Mouse (Mus musculus) hindbrain, embryonic 12.5 days (tissue): ENCODE data around the gene Paqr4. TPM values are rescaled to one million over a fixed set of nuclear protein-coding genes. Genes with fewer than 3 reads are reported as not detected.
"Not testable (repeated sequence)": the region's sequence is repeated elsewhere in the genome, so short reads cannot be mapped to it uniquely, and the experiment has no call there.

Experiments
- ATAC-seq: fragments of 200-750 bp; cut with Nextera tagmentation; 2 replicates; pipeline ENCODE4 v1.8.0; 2017; ENCODE audit warnings: moderate TSS enrichment; ENCODE audit not compliant: low FRiP score
- H3K27ac ChIP-seq: fragments of 300-500 bp; sonication (generic); 2 replicates; pipeline ENCODE4 v1.5.1; 2016; ENCODE audit warnings: mild to moderate bottlenecking
- H3K27me3 ChIP-seq: fragments of 300-500 bp; sonication (generic); 2 replicates; pipeline ENCODE4 v1.6.1; 2016; ENCODE audit warnings: mild to moderate bottlenecking
- H3K36me3 ChIP-seq: fragments of 300-500 bp; sonication (generic); 2 replicates; pipeline ENCODE4 v1.6.1; 2016; ENCODE audit warnings: mild to moderate bottlenecking
- H3K4me1 ChIP-seq: fragments of 300-500 bp; sonication (generic); 2 replicates; pipeline ENCODE4 v1.6.1; 2016
- H3K4me2 ChIP-seq: fragments of 300-500 bp; sonication (generic); replicated peaks from 2 replicates; pipeline ENCODE4 v1.6.1; 2016; ENCODE audit warnings: mild to moderate bottlenecking
- H3K4me3 ChIP-seq: fragments of 300-500 bp; sonication (generic); 2 replicates; pipeline ENCODE4 v1.5.1; 2016; ENCODE audit warnings: mild to moderate bottlenecking
- H3K9ac ChIP-seq: fragments of 300-500 bp; sonication (generic); 2 replicates; pipeline ENCODE4 v1.6.1; 2016; ENCODE audit warnings: mild to moderate bottlenecking, moderate library complexity
- H3K9me3 ChIP-seq: fragments of 300-500 bp; sonication (generic); replicated peaks from 2 replicates; pipeline ENCODE4 v1.6.1; 2016; ENCODE audit warnings: mild to moderate bottlenecking
- whole genome bisulfite sequencing: fragments of 180-500 bp; shearing (Covaris S2); methylation state at CpG from one replicate; pipeline ENCODE4 v1.1.7; 2016; 5-methylcytosine and 5-hydroxymethylcytosine counted together
- polyA plus RNA-seq: library from polyadenylated mRNA; unstranded; fragments of >200 nt; fragmentation: Nextera tagmentation; extraction: Ambion mirVana; gene quantifications from 2 replicates; pipeline ENCODE4 v1.2.1, GENCODE M21; 2016

The Paqr4 gene
- 40.3 and 41.6 TPM in 2 replicates for polyA plus RNA-seq

DNA sequence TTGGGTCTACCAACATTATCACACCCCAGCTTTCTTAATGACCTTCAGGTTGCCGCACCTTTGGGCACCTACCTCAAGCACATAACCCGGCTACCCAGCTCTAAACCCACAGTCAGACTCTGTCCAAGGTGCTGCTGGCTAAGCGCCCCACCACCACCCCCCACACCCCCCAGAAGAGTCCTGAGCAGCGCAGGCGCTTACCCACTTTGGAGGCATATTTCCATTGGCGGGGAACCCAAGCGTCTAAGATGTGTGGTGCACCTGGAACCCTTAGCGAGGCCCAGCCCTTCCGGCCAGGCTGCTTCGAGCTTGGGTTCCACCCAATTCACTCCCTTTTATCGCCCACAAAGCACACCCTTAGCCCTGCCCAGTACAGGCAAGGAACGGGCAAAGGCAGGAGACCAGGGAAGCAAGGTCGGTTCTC, at the start of gene Paqr4:
Gene Paqr4 (minus strand): TSS at position 270 of the 424 bp plus-strand sequence.
- 8% methylated on average over 13 of the region's 13 CpGs for WGBS
- peak within 1 kb of the TSS; percentile 65 for H3K4me3 ChIP-seq
- ATAC-seq = no peak; the same call in 1 of the 2 replicates
- H3K36me3 ChIP-seq = peaks cover 20% of the 10 kb centered on the region
- peak within 1 kb of the TSS; percentile 81 for H3K27ac ChIP-seq
- peak within 1 kb of the TSS; percentile 93 for H3K4me2 ChIP-seq
- no peaks in the 10 kb centered on the region for H3K9me3 ChIP-seq
- H3K27me3 ChIP-seq = peaks cover 61% of the 10 kb centered on the region
- H3K9ac ChIP-seq = peak within 1 kb of the TSS; percentile 80
- peaks cover 38% of the 10 kb centered on the region for H3K4me1 ChIP-seq

DNA sequence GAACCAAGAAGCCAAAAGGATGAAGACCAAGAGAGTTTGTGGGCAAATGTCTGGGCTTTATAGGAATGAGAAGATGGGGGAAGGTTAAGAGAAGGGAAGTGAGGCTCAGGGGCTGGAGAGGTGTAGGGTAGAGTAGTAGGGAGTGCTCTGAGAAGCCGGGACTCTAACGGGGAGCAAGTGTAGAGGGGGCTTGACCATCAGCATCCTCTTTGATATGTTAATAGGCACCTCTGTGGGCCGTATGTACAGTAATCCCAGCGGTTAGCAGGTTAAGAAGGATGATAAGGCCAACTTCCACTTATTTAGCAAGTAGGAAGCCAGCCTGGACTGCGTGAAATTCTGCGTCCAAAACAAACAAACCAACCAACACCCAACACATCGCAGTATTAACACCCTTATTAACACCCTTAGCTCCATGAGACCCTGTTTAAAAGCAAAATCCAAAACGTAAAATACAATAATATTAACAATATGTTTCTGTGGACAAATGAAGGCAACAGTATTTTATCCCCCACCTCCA, 49.1 kb upstream of the Paqr4 start:
- Histone ChIP-seq H3K4me1 (peaks cover 20% of the 10 kb centered on the region), H3K27ac (peak overlapping the region; percentile 87), H3K4me2 (peak overlapping the region; percentile 54), H3K4me3 (peak overlapping the region; percentile 33), H3K9me3 (no peaks in the 10 kb centered on the region), H3K27me3 (no peaks in the 10 kb centered on the region), H3K36me3 (no peaks in the 10 kb centered on the region), H3K9ac (peak overlapping the region; percentile 68)
- ATAC-seq = no peak
- 14% methylated on average over 8 of the region's 8 CpGs for WGBS

DNA sequence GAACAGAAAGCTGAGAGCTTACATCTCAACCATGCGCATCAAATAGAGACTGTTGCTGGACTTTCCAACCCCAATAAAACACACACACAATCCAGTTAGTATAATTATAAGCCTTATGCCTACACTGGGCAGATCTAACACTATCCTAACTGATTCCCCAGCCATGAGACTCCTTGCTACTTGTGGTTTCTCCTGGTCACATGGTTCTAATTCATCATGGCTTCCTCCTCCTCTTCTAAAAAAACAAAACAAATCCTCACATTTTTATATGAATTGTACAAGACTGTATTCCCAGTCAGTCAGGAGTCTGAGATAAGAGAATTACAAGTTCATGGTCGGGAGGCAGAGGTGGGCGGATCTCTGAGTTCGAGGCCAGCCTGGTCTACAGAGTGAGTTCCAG, 48.3 kb upstream of the Paqr4 start:
- H3K36me3 ChIP-seq = no peaks in the 10 kb centered on the region
- H3K4me1 ChIP-seq = peaks cover 20% of the 10 kb centered on the region
- H3K27me3 ChIP-seq = no peaks in the 10 kb centered on the region
- H3K4me2 ChIP-seq = no peak overlapping the region
- WGBS = 93% methylated on average over 4 of the region's 4 CpGs
- H3K27ac ChIP-seq = no peak overlapping the region
- no peak overlapping the region for H3K9ac ChIP-seq
- H3K9me3 ChIP-seq = no peaks in the 10 kb centered on the region
- H3K4me3 ChIP-seq = no peak overlapping the region
- no peak for ATAC-seq

DNA sequence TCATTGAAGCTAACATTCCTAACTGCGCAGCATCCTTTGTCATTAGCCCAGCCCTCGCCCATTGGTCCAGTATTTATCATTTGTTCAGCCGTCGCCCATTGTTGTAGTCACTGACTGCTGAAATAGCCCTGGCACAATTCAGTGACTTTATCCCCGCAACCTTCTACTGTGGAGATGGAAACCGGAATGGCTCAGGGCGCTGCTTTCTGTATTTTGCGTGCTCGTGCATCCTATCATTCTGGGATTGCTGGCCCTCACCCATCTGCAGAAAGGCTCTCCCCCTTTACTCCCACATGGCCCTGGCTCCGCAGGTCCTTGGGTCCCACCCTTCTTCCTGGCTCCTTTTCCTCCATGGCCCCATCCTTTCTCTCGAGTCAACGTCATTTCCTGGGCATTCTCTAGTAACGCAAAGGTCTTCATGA, 45.9 kb upstream of the Paqr4 start:
- ATAC-seq = peak; percentile 58
- H3K27me3 ChIP-seq = no peaks in the 10 kb centered on the region
- H3K4me1 ChIP-seq = peaks cover 17% of the 10 kb centered on the region
- H3K9ac ChIP-seq = peak overlapping the region; percentile 54; the same call in 1 of the 2 replicates
- peak overlapping the region; percentile 76 for H3K4me2 ChIP-seq
- no peaks in the 10 kb centered on the region for H3K36me3 ChIP-seq
- peak overlapping the region; percentile 89 for H3K27ac ChIP-seq
- no peaks in the 10 kb centered on the region for H3K9me3 ChIP-seq
- peak overlapping the region; percentile 59 for H3K4me3 ChIP-seq
- WGBS = 17% methylated on average over 13 of the region's 13 CpGs

DNA sequence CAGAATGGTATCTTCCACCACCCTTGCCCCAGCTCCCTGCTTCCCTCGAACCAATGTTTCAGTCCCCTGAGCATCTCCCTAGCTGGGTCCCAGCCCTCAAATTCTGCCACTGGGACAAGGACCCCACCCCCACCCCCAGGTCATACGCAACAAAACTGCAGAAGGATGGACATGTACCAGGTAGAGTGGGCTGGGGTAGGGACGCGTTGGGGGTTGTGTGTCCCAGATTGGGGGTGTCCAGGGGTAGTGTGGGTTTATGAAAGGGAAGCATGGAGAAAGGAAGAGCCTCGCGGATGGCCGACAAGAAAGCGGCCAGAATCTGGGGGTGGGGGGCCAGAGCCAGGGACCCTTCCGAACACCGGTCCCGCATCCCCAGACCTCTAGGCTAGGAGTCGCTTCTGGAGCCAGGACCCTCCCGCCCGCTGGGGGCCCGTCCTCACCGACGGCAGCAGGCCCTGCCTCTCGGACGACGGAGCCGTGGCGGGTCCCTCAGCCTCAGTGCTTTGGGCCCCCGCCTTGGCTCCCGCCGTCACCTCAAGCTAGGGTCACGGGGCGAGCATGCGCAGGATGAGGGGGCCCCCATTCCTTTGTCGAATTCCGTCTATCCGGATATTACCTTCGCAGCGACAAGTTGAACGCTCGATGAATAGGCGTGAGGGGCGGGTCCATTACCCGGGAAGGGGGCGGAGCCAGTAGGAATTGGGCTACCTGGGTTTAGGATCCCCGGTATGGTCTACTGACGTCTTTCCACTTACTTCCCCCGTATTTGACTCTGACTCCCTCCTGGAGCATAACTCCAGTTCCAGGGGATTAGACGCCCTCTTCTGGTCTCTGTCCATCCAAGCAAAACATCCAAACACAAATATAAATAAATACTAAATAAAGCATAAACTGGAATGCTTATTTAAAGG, 45.1 kb upstream of the Paqr4 start, which contains the start of gene Flywch2:
Gene Flywch2 (minus strand): TSS at position 521 of the 911 bp plus-strand sequence.
- Histone ChIP-seq H3K36me3 (no peaks in the 10 kb centered on the region), H3K4me3 (peak within 1 kb of the TSS; percentile 59), H3K4me2 (peak within 1 kb of the TSS; percentile 76), H3K9me3 (no peaks in the 10 kb centered on the region), H3K4me1 (peaks cover 10% of the 10 kb centered on the region), H3K27ac (peak within 1 kb of the TSS; percentile 89), H3K9ac (peak within 1 kb of the TSS; percentile 81), H3K27me3 (no peaks in the 10 kb centered on the region)
- ATAC-seq = peak; percentile 85
- WGBS = 2% methylated on average over 43 of the region's 43 CpGs

DNA sequence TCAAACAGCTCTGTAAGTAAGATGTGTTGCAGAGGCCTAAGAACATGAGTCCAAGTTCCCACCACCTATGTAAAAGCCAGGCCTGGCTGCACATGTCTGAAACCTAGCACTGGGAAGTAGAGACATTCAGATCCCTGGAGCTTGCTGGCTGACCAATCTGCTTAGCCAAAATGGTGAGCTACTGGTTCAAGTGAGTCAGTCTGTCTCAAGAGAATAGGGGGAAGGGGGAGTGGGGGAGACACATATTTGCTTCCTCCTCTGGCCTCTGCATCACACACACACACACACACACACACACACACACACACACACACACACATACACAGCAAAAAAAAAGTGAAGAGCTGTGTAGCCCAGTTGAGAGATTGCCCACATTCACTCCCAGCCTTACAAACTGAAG, 42.7 kb upstream of the Paqr4 start:
- no peak overlapping the region for H3K27ac ChIP-seq
- H3K27me3 ChIP-seq = no peaks in the 10 kb centered on the region
- ATAC-seq = no peak
- H3K9me3 ChIP-seq = no peaks in the 10 kb centered on the region
- no peaks in the 10 kb centered on the region for H3K36me3 ChIP-seq
- no peak overlapping the region for H3K9ac ChIP-seq
- no peak overlapping the region for H3K4me3 ChIP-seq
- no peak overlapping the region for H3K4me2 ChIP-seq
- H3K4me1 ChIP-seq = no peaks in the 10 kb centered on the region; the same call in 1 of the 2 replicates

DNA sequence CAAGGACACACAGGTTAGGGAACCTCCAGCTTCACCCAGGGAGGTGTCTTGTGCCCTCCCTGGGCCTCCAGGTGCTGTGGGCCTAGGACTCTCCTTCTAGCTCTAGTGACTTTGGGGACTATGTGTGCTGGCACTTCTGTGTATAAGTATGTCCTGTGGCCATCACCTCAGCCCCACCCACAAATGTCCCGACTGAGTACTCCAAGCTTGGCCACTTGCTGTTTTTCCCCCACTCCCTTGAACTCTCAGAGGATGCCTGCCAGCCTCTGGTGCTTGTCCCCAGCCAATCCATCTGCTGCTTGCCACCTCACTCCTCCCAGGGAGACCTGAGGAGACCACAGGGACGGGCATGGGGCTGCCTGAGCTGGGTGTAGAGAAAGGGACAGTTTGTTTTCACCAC, 37.8 kb upstream of the Paqr4 start:
- 68% methylated on average over 2 of the region's 2 CpGs for WGBS
- H3K9me3 ChIP-seq = no peaks in the 10 kb centered on the region
- H3K27ac ChIP-seq = no peak overlapping the region
- peaks cover 4% of the 10 kb centered on the region; the same call in 1 of the 2 replicates for H3K4me1 ChIP-seq
- no peak overlapping the region for H3K4me2 ChIP-seq
- H3K4me3 ChIP-seq = no peak overlapping the region
- ATAC-seq = no peak
- peaks cover 6% of the 10 kb centered on the region; the same call in 1 of the 2 replicates for H3K36me3 ChIP-seq
- H3K9ac ChIP-seq = no peak overlapping the region
- no peaks in the 10 kb centered on the region for H3K27me3 ChIP-seq

DNA sequence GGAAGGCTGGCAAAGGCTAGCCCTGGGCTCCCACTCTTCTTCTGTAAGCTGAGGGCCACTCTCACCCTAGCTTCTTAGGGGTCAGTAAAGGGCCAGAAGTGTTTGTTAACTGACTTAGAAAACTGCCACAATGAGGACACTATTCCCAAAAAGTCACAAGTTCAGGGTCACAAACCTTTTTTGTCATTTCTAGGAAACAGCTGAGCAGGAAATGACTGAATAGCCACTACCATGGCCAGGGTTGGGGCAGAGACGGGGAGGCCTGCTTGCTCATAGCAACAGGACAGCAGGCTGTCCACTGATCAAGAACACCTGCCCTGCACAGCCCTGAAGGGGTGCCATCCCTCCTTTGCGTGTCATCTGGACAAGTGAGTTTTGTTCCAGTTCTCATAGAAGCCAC, 36.5 kb upstream of the Paqr4 start:
- Histone ChIP-seq H3K4me3 (no peak overlapping the region), H3K36me3 (peaks cover 6% of the 10 kb centered on the region; the same call in 1 of the 2 replicates), H3K9me3 (no peaks in the 10 kb centered on the region), H3K4me2 (no peak overlapping the region), H3K27me3 (no peaks in the 10 kb centered on the region), H3K9ac (no peak overlapping the region), H3K4me1 (peaks cover 4% of the 10 kb centered on the region; the same call in 1 of the 2 replicates), H3K27ac (no peak overlapping the region)
- 82% methylated on average over 2 of the region's 2 CpGs for WGBS
- no peak for ATAC-seq

DNA sequence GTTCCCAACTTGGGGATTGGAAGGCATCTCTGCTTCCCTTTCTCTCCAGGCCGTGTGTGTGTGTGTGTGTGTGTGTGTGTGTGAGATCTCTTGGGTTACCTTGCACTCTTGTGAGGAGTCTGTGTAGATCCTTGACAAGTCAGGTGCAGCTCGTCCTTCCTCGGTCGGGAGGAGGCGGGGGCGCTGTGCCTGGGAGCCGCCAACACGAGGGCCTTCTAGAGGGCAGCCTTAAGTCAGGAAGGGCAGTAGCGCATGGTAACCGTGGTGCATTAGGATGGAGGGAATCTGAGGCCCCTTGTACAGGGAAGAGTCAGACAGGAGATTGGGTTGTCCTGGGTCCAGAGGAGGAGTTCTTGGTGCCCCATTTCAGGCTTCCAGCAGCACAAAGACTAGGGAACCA, 35.5 kb upstream of the Paqr4 start:
- Histone ChIP-seq H3K4me3 (no peak overlapping the region), H3K9me3 (no peaks in the 10 kb centered on the region), H3K9ac (no peak overlapping the region), H3K27ac (no peak overlapping the region), H3K4me1 (peaks cover 8% of the 10 kb centered on the region; the same call in 1 of the 2 replicates), H3K4me2 (no peak overlapping the region), H3K27me3 (no peaks in the 10 kb centered on the region), H3K36me3 (peaks cover 6% of the 10 kb centered on the region; the same call in 1 of the 2 replicates)
- 82% methylated on average over 10 of the region's 10 CpGs for WGBS
- ATAC-seq = no peak

DNA sequence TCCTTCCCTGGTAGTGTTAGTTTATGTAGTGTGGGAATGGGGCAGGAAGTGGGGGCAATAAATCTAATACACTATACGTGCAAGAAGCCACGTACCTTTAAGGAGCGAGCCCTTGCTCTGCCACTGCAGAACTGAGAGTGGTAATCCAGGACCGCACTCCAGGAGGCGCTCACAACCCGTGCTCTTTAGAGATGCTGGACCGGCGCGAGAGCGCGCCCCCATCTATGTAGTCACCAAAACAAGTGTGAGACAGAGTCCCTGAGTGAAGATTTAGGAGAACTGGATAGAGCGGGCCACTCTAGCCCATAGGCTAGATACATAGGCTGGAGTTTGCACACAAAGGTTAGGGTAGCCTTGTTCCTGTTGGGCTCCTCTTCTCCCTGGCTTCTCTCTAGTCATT, 33.4 kb upstream of the Paqr4 start:
- ATAC-seq = no peak
- Histone ChIP-seq H3K4me3 (no peak overlapping the region), H3K4me1 (peaks cover 18% of the 10 kb centered on the region), H3K27me3 (no peaks in the 10 kb centered on the region), H3K27ac (no peak overlapping the region), H3K36me3 (peaks cover 6% of the 10 kb centered on the region; the same call in 1 of the 2 replicates), H3K4me2 (no peak overlapping the region; the same call in 1 of the 2 replicates), H3K9me3 (no peaks in the 10 kb centered on the region), H3K9ac (0 out of 2 replicates have a peak overlapping the region, but pooled peaks have one; percentile 15)
- WGBS = 8% methylated on average over 12 of the region's 12 CpGs

DNA sequence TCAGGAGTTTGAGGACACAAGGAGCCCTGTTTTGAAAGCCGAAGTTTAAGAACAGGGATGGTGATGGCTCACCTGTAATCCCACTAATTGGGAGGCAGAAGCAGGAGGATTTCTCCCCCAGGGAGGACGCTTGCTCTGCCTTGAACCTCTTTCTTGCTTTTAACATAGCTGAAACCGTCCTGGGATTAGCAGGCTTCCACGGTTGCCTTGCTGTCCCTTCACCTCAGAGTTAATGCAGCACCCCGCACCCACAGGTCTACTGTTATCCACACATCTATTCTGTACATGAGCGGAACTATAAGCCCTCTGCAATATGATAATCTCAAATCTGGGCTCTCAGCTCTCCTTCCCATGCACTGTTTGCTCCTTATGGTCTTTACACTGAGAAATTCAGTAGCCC, 33.0 kb upstream of the Paqr4 start:
- Histone ChIP-seq H3K27ac (no peak overlapping the region), H3K9me3 (no peaks in the 10 kb centered on the region), H3K4me1 (peaks cover 18% of the 10 kb centered on the region), H3K4me3 (no peak overlapping the region), H3K9ac (no peak overlapping the region), H3K36me3 (peaks cover 8% of the 10 kb centered on the region), H3K4me2 (no peak overlapping the region; the same call in 1 of the 2 replicates), H3K27me3 (no peaks in the 10 kb centered on the region)
- no peak for ATAC-seq
- WGBS = 76% methylated on average over 6 of the region's 6 CpGs

DNA sequence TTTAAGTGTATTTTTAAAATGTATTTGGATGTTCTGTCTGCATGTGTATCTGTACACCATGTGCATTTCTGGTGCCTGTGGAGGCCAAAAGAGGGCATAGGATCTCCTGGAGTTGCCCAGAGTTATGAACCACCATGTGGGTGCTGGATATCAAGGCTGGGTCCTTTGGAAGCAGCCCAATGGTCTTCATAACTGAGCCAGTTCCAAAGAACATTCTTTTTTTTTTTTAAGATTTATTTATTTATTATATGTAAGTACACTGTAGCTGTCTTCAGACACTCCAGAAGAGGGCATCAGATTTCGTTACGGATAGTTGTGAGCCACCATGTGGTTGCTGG, 31.5 kb upstream of the Paqr4 start:
- peaks cover 18% of the 10 kb centered on the region for H3K36me3 ChIP-seq
- ATAC-seq = not testable (repeated sequence)

More for the DNA sequence above, 31.5 kb upstream of the Paqr4 start:
- Histone ChIP-seq H3K9ac (peak overlapping the region; percentile 50; the same call in 1 of the 2 replicates), H3K4me1 (peaks cover 18% of the 10 kb centered on the region), H3K4me3 (peak overlapping the region; percentile 86), H3K4me2 (peak overlapping the region; percentile 63)
- not testable (repeated sequence) for H3K9me3 ChIP-seq, H3K27me3 ChIP-seq, H3K27ac ChIP-seq
- 80% methylated on average over 2 of the region's 2 CpGs for WGBS
